Mouse (Mus musculus) cerebellum, postnatal 10 days (tissue): ENCODE measurements at regions not wholly inside any gene's neighbourhood (a gene's known extent, or its start where the extent isn't known, plus 50 kb on each side); places are given as distances from the start of the nearest gene placed in this dataset.

Source experiments
- DNase-seq, 2 experiments: peaks; one replicate each; pipeline ENCODE4 v3.0.0; 2021; ENCODE audit warnings: mixed read lengths in 2 of 2

DNA sequence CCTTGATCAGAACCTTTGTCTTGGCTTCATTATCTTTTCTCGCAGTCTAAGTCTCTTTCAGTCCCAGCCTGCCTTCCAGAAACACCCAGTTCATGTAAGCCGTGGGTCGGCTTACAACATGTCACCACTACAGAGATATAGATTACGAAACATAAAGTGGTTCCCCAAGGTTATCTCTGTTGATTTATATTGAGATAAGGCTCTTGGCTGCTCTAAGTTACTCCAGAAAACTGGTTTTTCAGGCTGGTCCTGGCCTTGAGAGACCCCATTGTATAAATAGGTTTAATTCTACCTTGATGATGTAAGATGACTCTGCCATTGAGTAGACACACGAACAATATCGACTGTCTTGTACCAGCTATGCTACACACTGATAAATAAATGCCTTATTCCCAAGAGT, 323.8 kb downstream of the Plod2 start:
- no peak for DNase-seq

DNA sequence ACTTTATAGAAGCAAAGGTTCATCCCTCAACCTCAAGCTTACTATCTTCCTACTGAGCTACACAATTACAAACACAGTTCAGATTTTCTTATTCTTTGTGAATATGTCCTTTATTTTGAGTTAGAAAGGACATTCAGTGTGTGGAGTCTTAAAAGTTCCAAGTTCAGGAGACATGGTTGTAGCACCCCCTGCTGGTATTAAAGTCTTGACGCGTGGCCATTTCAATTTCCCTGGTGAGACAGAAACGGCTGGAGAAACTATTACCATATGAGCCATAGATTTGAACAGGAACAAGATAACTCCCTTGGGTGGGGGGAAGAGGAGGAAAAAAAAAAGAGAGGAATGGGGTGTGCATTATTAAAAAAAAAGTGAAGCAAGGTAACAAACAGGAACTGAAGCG, 336.6 kb downstream of the Plod2 start:
- peak; percentile 52 to 58 for DNase-seq

DNA sequence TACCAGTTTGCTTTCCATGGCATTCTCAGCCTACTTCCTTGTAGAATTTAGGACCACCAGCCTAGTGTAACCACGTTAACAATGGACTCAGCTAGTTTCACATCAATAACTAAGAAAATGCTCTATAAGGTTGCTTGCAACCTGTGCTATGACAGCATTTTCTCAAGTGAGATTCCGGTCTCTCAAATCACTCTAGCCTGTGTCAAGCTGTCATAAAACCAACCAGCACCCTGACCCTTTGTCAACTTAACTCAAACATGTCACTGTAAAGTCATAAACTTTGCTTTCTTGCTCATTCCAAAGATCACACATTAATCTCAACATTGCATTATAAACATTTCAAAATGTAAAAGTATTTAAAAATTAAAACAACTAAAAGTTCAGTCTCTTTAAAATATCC, 337.8 kb downstream of the Plod2 start:
- DNase-seq, result no peak

DNA sequence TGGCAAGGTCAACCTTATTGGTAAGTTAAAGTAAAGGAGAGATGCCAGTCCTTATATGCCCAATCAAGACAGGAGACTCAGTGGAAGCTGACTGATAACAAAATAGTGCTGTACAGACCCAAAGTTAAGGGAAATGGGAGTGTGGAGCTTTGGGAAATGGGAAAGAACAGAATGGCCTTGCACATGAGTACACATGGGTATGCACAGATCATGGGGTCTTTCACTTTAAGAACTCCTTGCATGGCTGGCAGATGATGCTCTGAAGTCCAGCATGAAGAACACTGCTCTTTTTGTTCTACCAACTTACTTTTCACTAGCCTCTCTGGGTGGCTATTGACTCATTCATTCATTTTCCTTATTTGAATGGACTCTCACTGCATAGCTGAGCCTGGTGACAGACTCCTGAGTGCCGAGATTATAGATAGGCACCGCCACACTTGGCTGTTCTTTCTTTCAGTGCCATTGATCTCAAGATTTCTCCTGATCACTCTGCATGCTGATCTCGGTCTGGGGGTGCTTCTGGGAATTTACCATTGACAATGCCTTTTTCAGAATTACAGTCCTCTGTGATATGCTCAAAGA, 340.3 kb downstream of the Plod2 start:
- no peak for DNase-seq

DNA sequence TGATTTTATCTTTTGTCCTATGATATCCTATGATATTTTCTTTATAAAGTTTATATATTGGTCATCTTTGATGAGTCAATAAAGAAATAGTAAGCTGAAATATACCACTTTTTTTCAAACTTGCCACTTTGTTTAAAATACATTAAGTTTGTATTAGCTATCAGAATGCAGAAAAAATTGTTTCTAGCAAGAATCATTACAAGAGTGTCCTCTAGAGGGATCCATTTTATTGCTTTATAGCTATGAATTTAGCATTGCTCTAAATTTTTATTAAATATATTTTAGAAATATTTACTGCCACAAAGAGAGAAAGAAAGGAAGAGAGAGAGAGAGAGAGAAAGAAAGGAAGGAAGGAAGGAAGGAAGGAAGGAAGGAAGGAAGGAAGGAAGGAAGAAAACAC, 348.0 kb downstream of the Plod2 start:
- DNase-seq, result no peak

DNA sequence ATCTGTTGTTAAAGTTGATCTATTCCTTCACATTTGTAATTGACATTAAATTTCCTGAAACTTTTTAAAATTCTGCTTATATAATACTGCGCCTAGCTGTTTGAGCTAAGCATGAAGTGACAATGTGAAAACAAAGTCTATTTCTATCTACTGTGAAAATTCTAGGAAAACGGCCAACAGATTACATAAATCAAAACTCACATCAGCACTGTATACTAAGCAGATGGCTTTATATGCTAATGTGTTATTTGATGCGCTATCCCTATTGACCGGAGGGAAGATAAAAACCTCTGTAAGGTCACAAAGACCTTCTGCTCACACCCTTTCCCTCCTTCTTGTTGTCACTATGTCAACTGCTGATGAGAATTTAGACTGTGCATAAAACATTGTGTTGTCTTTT, 357.7 kb downstream of the Plod2 start:
- DNase-seq, result no peak

DNA sequence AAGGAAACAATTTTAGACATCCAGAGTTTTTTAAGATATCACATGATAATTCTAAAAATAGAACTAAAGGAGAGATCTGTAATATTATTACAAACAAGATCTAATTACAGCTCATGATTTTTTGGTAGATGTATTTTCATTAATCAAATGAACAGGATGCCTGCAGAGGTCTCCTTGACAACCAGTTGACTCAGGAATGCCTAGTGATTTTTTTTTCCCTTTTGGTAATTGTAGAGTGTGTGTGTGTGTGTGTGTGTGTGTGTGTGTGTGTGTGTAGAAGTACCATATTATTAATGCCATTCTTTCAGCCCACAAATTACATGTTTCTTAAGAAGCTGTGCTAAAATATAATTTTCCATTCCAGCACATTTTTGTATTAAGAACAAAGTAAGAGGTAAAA, 365.1 kb downstream of the Plod2 start:
- DNase-seq, result no peak

DNA sequence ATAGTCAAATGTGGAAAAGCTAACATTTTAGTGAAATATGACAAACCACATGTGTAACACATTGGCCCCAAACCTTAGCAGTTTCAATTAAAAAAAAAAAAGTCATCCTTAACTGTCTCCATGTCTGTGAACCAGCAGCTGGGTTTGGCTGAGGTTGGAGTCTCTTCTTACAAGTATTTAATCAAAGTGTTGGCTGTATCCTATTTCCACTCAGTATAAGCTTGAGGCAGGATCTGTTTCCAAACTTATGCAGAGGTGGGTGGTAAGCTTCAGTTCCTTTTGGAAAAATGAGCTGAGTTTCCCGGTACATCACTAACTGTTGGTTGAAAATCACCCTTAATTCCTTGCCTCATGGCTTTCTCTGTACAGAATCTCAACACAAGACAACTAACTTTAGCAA, 377.4 kb downstream of the Plod2 start:
- DNase-seq, result no peak

DNA sequence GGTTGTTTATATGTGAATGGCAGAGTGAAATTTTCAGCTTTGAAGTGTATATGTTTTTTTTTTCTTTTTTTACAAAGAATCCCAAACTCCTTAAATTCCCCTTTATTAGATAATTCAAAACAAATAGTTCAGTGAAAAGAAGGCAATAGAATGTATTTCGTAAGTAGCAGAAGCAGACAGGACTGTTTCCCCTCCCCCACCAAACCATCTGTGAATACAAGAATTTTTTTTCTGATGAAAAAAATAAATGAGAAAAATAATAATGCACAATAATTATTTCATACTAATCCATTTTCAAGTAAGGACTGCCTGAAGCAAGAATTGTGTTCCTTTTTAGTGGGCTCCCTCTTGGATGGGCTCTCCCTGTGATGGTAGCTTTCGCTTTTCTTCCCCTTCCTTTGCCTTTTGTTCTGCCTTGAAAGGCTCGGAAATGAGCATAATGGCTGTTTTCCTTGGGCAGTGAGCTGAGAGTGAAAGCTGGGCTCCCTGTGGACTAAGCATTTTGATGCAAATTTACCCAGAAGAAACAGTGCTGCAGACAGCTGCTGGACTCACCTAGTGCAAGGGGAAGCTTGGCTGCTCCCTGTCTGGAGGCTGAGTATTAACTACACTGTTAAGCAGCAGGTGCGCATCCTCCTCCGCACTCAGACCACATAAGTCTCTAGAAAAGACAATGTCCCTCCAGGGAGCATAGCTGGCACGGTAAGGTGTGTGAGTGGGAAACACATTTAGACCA, 388.4 kb downstream of the Plod2 start:
- peak; percentile 50 to 73 for DNase-seq

DNA sequence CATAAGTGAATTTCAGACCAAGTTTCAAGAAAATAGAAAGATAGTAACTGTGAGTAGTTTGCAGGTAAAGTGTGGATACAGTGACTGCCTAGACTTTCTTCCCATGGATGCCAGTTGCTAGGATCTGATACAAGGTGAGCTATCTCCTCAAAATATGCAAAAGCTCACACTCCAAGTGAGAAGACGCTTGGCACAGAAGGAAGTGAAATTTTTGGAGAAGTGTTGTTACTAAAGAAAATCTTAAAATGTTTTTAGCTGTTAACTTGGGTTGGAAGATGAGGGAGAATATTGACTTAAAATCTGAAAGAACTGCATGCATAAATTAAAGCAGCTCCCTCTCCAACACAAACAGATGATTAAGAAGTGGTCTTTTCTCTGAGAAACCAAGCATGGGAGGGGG, 395.8 kb downstream of the Plod2 start:
- DNase-seq, result no peak

DNA sequence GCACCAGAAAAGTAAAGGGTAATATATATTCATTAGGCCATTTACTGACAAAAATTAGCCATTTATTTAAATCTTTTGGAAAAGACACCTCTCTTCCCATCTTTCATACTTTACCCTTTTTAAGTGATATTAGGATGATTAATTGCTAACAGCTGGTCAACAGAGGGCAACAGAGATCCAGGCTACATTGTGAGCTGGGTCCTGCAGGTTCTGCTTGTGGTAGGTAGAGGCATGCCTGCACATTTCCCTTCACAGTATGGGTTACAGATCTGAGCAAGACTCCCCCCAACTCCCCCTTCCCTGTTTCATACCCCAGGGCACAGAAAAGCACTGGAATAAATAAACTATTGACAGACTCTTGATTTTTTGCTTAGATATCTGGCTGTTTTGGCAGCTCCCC, 408.1 kb downstream of the Plod2 start:
- DNase-seq, result peak; percentile 51 to 63

DNA sequence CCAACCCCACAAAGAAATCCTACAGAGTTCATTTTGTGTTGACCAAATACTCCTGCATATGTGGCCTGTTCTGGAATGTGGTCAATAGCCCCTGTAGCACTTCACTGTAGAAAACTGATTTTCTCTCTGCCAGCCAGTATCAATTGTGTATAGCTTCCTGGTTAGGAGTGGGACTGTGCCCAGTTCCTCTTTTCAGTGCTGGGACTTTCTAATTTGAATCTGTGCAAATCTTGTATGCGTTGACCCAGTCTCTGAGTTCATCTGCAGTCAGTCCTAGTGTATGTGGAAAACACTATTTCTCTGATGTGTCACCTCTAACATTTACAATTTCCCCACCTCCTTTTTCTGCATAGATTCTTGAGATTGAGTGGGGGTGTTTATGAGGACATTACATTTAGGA, 421.3 kb downstream of the Plod2 start:
- no peak for DNase-seq

DNA sequence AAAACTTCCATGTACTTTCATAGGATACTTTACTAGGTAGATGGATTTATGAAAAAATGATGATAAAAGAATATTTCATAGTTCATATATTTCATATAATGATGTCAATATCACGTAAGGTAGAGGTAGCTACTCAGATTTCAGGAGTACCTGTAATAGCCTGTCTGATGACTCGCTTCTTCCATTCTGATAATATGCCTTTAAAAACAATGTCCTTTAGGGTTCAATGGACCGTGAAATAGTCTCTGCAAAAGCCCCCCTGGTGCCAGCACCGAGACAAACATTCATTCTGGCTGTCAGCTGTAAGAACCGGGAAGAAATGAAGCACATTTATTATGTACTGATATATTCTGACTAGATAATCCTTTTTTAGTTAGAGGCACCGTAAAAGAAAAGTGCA, 449.7 kb downstream of the Plod2 start:
- DNase-seq, result peak; percentile 12 to 17

DNA sequence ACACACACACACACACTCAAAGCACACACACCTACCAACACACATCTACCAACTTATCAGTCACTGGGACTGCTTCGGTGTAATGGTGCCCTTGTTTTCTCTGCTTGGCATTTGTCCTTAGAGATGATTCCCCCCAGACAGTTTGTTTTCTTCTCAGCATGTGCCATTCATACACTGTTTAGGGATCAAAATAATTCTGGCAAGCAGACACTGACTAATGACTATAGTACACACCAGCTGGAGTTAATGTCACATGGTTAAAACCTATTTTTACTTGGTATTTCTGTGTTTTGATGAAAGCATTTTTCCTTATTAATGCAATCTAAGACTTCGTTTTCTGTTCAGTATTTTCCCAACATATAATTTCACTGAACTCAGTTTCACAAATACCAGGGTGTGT, 454.1 kb downstream of the Plod2 start:
- no peak for DNase-seq

DNA sequence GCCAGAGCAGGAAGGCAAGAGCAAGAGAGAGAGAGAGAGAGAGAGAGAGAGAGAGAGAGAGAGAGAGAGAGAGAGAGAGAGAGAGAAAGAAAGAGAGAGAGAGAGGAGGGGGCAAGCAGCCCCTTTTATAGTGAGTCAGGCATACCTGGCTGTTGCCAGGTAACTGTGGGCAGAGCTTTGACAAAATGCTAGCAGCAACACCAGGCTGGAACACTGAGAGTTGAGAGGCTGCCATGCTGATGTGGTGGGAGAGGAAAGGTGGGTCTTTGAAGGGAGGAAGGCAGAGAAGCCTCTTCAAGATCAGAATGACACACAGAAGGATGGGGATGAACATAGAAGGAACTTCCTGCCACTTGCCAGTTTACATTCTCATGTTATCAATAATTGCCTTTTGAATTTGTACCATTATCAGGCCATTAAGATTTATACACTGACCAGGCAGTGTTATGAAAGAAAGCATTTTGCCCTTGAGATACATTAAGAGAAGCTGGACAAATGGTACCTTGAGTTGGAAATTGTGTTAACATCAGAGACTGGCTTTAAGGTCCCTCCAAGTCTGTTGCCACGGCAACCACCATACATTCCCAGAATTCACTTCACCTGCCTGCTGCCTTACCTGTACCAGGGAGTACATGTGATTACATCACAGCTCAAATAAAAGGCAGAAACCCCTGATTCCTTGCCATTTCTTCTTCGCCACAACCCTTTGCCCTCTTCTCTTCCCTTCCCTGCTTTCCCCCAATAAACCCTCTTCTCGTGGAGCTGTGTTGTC, 463.3 kb downstream of the Plod2 start:
- no peak for DNase-seq

DNA sequence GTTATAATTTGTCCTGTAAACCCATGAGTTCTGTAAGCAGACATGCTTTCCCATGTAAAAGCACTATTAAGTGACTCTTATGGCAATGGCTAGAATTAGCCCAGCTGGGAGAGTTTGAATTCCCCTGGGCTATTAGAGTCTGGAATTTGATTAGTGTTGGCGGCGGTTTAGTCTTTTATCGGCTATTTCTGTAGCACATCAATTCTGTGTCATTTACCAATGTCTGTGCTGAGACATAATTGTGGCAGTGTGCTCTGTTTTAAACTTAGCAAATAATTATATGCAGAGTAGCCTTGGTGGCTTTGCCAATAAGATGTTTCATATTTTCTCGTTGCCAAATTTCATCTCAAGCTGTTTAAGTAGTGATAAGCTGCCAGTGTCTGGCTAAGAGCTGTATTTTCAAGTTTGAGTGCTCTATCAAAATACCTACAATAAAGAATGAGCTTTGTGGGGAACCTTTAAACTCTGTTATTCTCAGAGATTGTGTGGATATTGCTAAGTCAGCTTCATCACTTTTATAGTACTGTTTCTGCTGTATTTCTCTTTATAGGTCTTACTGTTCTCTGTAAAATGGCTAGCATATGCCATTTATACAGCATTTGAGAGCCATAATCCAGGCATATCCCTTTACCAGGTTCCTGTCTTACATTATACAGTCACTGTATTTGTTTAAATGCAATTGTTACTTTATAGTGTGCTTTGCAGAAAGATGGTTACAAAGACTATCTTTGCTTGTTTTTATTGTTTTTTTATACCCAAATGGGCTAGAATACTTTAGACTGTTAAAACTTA, 466.7 kb downstream of the Plod2 start:
- peak in 1 of 2 experiments; percentile 5 for DNase-seq

DNA sequence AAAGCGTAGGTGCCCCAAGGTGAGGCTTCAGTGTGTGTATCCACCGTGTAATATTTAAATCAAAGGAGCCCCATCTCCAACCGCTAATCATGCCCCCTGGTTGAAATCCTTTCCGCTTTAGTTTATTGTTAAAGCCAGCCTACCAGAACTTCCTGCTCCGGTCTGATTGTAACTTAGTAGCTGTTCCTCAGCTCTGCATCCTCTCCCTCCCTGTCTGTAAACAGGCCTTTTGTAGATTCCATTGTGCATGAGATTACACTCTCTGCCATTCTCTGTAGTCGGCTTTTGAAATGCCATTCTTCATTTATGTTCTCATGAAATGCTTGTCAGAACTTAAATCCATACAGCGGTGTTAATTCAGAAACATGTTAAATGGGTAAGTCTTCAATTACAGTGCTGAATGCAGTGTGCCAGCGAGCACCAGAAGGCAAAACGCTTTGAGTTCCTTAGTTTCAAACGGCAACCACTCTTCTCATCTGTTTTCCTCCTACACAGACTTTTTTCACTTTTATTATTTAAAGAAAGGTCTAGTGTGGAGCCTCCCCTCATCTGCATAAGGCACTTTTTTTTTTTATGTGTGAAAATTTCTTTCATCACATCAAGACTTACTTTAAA, 502.4 kb downstream of the Plod2 start:
- no peak for DNase-seq

DNA sequence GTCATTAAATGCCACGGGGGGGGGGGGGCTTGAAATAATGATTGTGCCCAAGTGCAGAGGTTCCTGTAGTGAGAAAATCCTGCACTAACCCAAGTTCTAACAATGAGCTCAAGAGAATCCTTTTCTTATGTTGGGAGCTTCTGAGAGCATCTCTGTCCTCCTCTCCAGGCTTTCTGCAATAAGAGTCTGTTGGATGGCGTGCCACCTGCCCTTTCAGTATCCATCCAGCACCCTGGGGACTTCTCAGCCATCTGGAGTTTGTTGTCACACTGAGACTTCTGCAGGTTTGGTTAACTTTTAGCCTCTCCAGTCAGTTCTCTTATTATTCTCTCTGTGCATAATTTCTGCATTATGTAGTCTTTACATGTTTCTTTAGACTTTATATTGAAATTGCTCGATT, 530.1 kb downstream of the Plod2 start:
- peak; percentile 49 to 70 for DNase-seq

DNA sequence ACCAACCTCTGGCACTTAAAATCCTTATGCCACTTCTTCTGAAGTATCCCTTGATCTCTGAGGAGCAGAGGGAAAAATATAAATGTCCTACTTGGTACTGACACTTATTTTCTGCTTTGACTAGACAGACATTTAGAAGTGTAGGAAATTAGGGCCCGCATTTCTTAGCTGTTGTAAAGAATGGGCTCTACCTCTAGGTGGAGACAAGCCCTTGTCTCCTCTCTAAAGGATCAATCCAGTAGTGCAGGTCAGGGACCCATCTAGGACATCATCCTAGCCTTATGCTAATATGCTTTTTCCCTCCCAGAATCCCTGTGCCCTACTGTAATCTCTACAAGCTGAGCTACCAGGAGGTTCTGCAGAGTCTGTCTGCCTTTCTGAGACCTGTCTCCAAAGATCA, 541.1 kb downstream of the Plod2 start:
- peak; percentile 5 to 26 for DNase-seq

DNA sequence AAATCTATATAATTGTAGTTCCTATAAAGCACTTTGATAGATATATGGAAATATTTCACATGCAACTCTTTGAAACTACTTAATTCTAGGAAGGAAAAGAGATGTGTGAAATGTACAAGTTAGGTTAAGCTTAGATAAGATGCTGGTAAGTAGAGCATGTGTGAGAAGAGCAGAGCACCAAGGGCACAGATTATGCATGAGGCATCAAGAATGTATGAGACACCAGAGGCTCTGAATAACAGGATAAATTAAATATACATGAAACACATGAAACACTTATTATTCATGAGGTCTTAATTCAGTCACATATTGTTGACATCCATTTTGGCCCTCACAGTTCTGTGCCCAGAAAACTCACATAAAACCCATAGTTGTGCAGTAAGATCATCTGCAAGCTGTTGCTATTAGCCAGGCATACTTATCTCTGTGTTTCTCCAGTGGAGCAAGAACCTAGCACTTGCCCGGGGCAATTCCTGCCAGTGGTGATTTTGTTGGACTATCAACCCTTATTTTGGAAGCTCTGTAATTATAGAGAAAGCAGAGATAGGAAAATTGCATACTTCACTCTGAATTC, 556.1 kb downstream of the Plod2 start:
- DNase-seq, result no peak

DNA sequence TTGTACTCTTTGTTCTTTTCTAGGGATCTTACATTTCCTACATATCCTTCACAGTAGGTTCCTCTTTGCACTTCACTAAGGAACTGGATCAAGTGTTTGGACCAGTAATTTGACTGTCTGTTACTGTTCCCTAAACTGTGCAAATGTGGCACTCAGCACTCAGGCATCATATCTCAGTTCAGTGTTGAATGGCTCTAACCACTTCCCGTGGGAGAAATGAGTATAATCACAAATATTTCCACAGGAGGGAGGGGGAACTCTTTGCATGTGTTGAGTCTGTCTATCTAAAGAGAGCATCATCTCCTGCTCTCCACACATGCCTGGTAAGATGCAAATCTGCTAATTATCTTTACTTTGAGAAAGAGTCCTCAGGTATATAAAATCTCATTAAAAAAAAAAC, 588.5 kb downstream of the Plod2 start:
- no peak for DNase-seq

DNA sequence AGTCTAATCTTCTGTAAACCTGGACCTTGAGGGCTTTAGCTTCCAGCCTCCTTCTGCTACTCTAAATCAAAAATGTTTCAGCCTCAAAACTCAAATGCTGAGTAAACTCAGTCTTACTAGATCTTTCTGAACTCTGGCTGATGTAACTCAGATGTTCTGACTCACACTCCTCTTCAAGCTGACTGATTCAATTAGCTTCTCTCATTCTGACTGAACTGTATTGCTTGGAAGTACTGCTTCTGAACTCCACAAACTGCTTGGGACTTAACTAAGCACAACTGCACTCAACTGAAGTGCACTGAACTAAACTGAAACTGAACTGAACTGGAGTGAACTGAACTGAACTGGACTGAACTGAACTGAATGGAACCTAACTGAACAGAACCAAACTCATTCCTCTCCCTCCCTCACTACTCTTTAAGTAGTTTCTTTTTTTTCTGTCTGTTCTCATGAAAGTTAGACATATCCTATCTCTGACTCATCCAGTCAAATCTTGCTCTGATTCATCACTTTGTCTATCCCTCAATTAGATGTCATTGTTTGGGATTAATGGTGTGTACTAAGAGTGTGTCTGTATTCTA, 589.7 kb downstream of the Plod2 start:
- DNase-seq, result no peak
